Comparison of ENCODE assay signal across 8 mouse cellular contexts in the genomic region with DNA sequence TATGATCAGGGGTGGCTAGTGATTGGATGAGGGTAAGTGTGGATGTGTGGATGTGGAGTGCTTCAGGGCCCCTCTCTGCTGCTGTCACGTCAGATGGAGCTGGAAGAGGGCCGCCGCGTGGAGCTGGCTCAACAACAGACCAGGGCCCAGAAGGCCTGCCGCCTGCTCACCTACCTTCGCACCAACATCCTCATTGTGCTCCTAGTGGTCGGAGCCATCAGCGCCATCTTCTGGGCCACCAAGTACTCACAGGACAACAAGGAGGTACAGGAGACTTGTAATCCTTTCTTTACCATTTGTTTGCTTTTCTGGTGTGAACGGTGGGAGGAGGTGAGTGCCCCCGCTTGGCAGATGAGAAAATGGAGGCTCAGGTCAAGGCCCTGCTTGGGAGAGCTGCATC. TPM values are rescaled to one million over a fixed set of nuclear protein-coding genes. Genes with fewer than 3 reads are reported as not detected.
DNase-seq lines count a peak whose midpoint lies in the region; ATAC-seq lines count a peak whose summit lies in the region.

No protein-coding gene starts in this region.

- ATAC-seq in frontal cortex, adult (ENCODE audit: low TSS enrichment): peak; percentile 62; the same call in 1 of the 2 replicates
- ATAC-seq in erythroblast, adult 5-6 weeks (replicated peaks; ENCODE audit: low FRiP score, poor library complexity, severe bottlenecking): 0 out of 2 replicates have a peak, but pooled peaks have one; percentile 27
- peak; percentile 53 for ATAC-seq in megakaryocyte-erythroid progenitor cell, adult 5-6 weeks (replicated peaks; ENCODE audit: low FRiP score, low TSS enrichment, poor library complexity, severe bottlenecking)

- no peak for DNase-seq in frontal cortex, postnatal 10 days (ENCODE audit: low spot score in 2 of 2)
- peak; percentile 43 for DNase-seq in 3T3-L1 (ENCODE audit: low read depth, low spot score)
- DNase-seq in adrenal gland, postnatal 14 days: peak; percentile 80
- DNase-seq in kidney, postnatal 36 days: peak; percentile 76 to 87
- peak; percentile 81 for DNase-seq in thymus, postnatal 25 days

RNA-seq across cellular contexts. Expression of gene Tmc6, which starts 4.3 kb away (rescaled TPM):
- 35.1 and 35.7 TPM in 2 replicates for total RNA-seq in adrenal gland, postnatal 14 days (2021)
- 199 and 257 TPM in 2 replicates for total RNA-seq in erythroblast, adult 5-6 weeks (2015; ENCODE audit: low replicate concordance)
- total RNA-seq in erythroblast, adult 5-6 weeks (2017; ENCODE audit: low replicate concordance): 83.1 and 204 TPM in 2 replicates
- 101 and 172 TPM in 2 replicates for total RNA-seq in megakaryocyte-erythroid progenitor cell, adult 5-6 weeks (2014; fragmentation: Nextera tagmentation)
- 13.6 and 39.7 TPM in 2 replicates for total RNA-seq in megakaryocyte-erythroid progenitor cell, adult 5-6 weeks (2017)

RNA-seq across cellular contexts. Expression of gene Tmc8, which starts 4.4 kb away (rescaled TPM):
- 5.3 and 8.3 TPM in 2 replicates for total RNA-seq in adrenal gland, postnatal 14 days (2021)
- total RNA-seq in erythroblast, adult 5-6 weeks (2015; ENCODE audit: low replicate concordance): 19.8 and 30.7 TPM in 2 replicates
- 30.9 and 33.7 TPM in 2 replicates for total RNA-seq in erythroblast, adult 5-6 weeks (2017; ENCODE audit: low replicate concordance)
- 16.2 and 38.2 TPM in 2 replicates for total RNA-seq in megakaryocyte-erythroid progenitor cell, adult 5-6 weeks (2014; fragmentation: Nextera tagmentation)
- total RNA-seq in megakaryocyte-erythroid progenitor cell, adult 5-6 weeks (2017): 7.3 and 11.3 TPM in 2 replicates

RNA-seq across cellular contexts. Expression of gene 6030468B19Rik, which starts 11.2 kb away (rescaled TPM):
- 0.44 TPM in 1 of 2 replicates, not detected in the other for total RNA-seq in adrenal gland, postnatal 14 days (2021)
- 12.7 and 28.6 TPM in 2 replicates for total RNA-seq in erythroblast, adult 5-6 weeks (2015; ENCODE audit: low replicate concordance)
- total RNA-seq in erythroblast, adult 5-6 weeks (2017; ENCODE audit: low replicate concordance): 10.6 and 16.1 TPM in 2 replicates
- 5.8 and 6.8 TPM in 2 replicates for total RNA-seq in megakaryocyte-erythroid progenitor cell, adult 5-6 weeks (2014; fragmentation: Nextera tagmentation)
- 1.8 and 4.2 TPM in 2 replicates for total RNA-seq in megakaryocyte-erythroid progenitor cell, adult 5-6 weeks (2017)

RNA-seq across cellular contexts. Expression of gene Gm20708, which starts 23.2 kb away (rescaled TPM):
- 0.83 and 0.93 TPM in 2 replicates for total RNA-seq in adrenal gland, postnatal 14 days (2021)
- 62.3 and 66.5 TPM in 2 replicates for total RNA-seq in erythroblast, adult 5-6 weeks (2015; ENCODE audit: low replicate concordance)
- 31.9 and 39.7 TPM in 2 replicates for total RNA-seq in erythroblast, adult 5-6 weeks (2017; ENCODE audit: low replicate concordance)
- total RNA-seq in megakaryocyte-erythroid progenitor cell, adult 5-6 weeks (2014; fragmentation: Nextera tagmentation): 0.45 and 7.0 TPM in 2 replicates
- 3.5 TPM in 1 of 2 replicates, not detected in the other for total RNA-seq in megakaryocyte-erythroid progenitor cell, adult 5-6 weeks (2017)

RNA-seq across cellular contexts. Expression of gene Syngr2, which starts 23.2 kb away (rescaled TPM):
- 62.6 and 73.8 TPM in 2 replicates for total RNA-seq in adrenal gland, postnatal 14 days (2021)
- 52.9 and 77.2 TPM in 2 replicates for total RNA-seq in erythroblast, adult 5-6 weeks (2015; ENCODE audit: low replicate concordance)
- 32.5 and 46.5 TPM in 2 replicates for total RNA-seq in erythroblast, adult 5-6 weeks (2017; ENCODE audit: low replicate concordance)
- 166 and 173 TPM in 2 replicates for total RNA-seq in megakaryocyte-erythroid progenitor cell, adult 5-6 weeks (2014; fragmentation: Nextera tagmentation)
- 83.2 and 116 TPM in 2 replicates for total RNA-seq in megakaryocyte-erythroid progenitor cell, adult 5-6 weeks (2017)

Comparison
In these comparisons a context has a peak if more than half of its experiments do, and no peak if none do; other contexts are left out.
1. DNase-seq: peak in 3T3-L1 (single experiment), adrenal gland, postnatal 14 days (single experiment), kidney, postnatal 36 days (2 of 2) and thymus, postnatal 25 days (single experiment); none in frontal cortex, postnatal 10 days (0 of 2).
2. Peak in every context shown above with its lines, with median percentiles within 50 percentile points of each other: ATAC-seq.